Mouse (Mus musculus) E14TG2a.4 (cell line): ENCODE measurements around the gene Zfp853.

Experiments used
- CTCF ChIP-seq: conservative IDR thresholded peaks from 2 replicates; pipeline ENCODE4 v1.5.1; 2014; ENCODE audit warnings: low read length
- POU5F1 ChIP-seq: IDR thresholded peaks from 2 replicates; pipeline ENCODE4 v1.6.1; 2014; ENCODE audit warnings: low read length, borderline replicate concordance

DNA sequence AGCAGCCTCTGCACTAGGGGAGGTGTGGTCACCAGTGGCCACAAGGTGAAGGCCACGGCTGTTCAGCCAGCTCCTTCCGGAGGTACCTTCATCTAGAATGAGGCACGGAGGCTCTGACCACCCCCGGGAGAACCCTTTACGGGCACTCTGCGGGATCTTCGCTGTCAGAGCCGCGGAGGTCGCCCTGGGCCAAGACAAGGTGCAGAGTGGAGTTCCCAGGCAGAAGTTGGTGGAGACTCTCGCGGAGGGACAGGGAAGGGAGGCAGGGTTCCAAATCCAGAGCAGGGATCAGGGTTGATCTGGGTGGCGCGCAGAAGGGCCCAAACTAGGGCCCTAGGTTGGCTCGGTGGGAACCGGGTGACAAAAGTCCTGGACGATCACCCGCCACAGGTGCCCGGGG lies 544 bp downstream of the Zfp853 start:
- TF ChIP-seq CTCF (no peak), POU5F1 (no peak)
